Mouse (Mus musculus) intestine, postnatal 0 days (tissue): ENCODE results near the gene Plxna2. TPM values are rescaled to one million over a fixed set of nuclear protein-coding genes. Genes with fewer than 3 reads are reported as not detected.

Experiments
- ATAC-seq: fragments of 200-750 bp; cut with Nextera tagmentation; 2 replicates; pipeline ENCODE4 v1.8.0; 2017; ENCODE audit warnings: mild to moderate bottlenecking, moderate TSS enrichment, moderate library complexity
- H3K27ac ChIP-seq: fragments of 300-500 bp; sonication (generic); 2 replicates; pipeline ENCODE4 v1.5.1; 2014; ENCODE audit warnings: mild to moderate bottlenecking, low read depth, low read length, moderate library complexity
- H3K27me3 ChIP-seq: fragments of 300-500 bp; sonication (generic); replicated peaks from 2 replicates; pipeline ENCODE4 v1.6.1; 2014; ENCODE audit warnings: low read length, mixed read lengths; ENCODE audit not compliant: control insufficient read depth, insufficient read depth
- H3K36me3 ChIP-seq: fragments of 300-500 bp; sonication (generic); 2 replicates; pipeline ENCODE4 v1.6.1; 2014; ENCODE audit warnings: mild to moderate bottlenecking, moderate library complexity; ENCODE audit not compliant: control insufficient read depth, insufficient read depth
- H3K4me1 ChIP-seq: fragments of 300-500 bp; sonication (generic); replicated peaks from 2 replicates; pipeline ENCODE4 v1.6.1; 2014; ENCODE audit warnings: antibody characterized with exemption, low read length, mixed read lengths; ENCODE audit not compliant: control insufficient read depth, insufficient read depth
- H3K4me2 ChIP-seq: fragments of 300-500 bp; sonication (generic); replicated peaks from 2 replicates; pipeline ENCODE4 v1.6.1; 2014; ENCODE audit warnings: low read depth, mild to moderate bottlenecking, moderate library complexity
- H3K4me3 ChIP-seq: fragments of 300-500 bp; sonication (generic); 2 replicates; pipeline ENCODE4 v1.5.1; 2014; ENCODE audit warnings: low read depth, low read length
- H3K9ac ChIP-seq: fragments of 300-500 bp; sonication (generic); 2 replicates; pipeline ENCODE4 v1.6.1; 2014; ENCODE audit warnings: mild to moderate bottlenecking, low read depth, low read length
- H3K9me3 ChIP-seq: fragments of 300-500 bp; sonication (generic); 2 replicates; pipeline ENCODE4 v1.6.1; 2016; ENCODE audit warnings: mixed run types; ENCODE audit not compliant: control insufficient read depth
- CTCF ChIP-seq: sonication (generic); IDR thresholded peaks from 2 replicates; pipeline ENCODE4 v1.5.1; 2016; ENCODE audit warnings: low read depth, mild to moderate bottlenecking, control low read depth, antibody characterized with exemption, moderate library complexity
- WGBS: fragments of 180-500 bp; shearing (Covaris S2); extraction: QIAGEN DNeasy Blood & Tissue Kit; methylation state at CpG from one replicate; pipeline ENCODE4 v1.1.7; 2014; 5-methylcytosine and 5-hydroxymethylcytosine counted together
- polyA plus RNA-seq: library from polyadenylated mRNA; unstranded; fragments of >200 nt; fragmentation: Nextera tagmentation; extraction: Ambion mirVana; gene quantifications from 2 replicates; pipeline ENCODE4 v1.2.1, GENCODE M21; 2015

Plxna2 gene
- polyA plus RNA-seq, 1 experiment from 2014 or later, result 4.1 TPM

GRCm38 (mm10) chr1:194745177-194745934, 127.3 kb downstream of the Plxna2 start:
- H3K9ac ChIP-seq, result no peak overlapping the region
- no peak overlapping the region for H3K27ac ChIP-seq
- TF ChIP-seq CTCF, result no peak
- no peaks in the 10 kb centered on the region for H3K27me3 ChIP-seq
- peaks cover 4% of the 10 kb centered on the region; the same call in 1 of the 2 replicates for H3K36me3 ChIP-seq
- no peak overlapping the region for H3K4me3 ChIP-seq
- no peaks in the 10 kb centered on the region; the same call in 1 of the 2 replicates for H3K4me1 ChIP-seq
- H3K9me3 ChIP-seq, result no peaks in the 10 kb centered on the region
- 77% methylated on average over 2 of the region's 2 CpGs for WGBS
- no peak overlapping the region for H3K4me2 ChIP-seq
- ATAC-seq, result no peak

GRCm38 (mm10) chr1:194746332-194747249, 128.6 kb downstream of the Plxna2 start:
- no peak overlapping the region for H3K4me3 ChIP-seq
- peak; percentile 68 for ATAC-seq
- WGBS, result 29% methylated on average over 6 of the region's 6 CpGs
- no peak overlapping the region for H3K27ac ChIP-seq
- no peaks in the 10 kb centered on the region for H3K27me3 ChIP-seq
- H3K9ac ChIP-seq, result no peak overlapping the region
- H3K4me2 ChIP-seq, result no peak overlapping the region
- H3K4me1 ChIP-seq, result no peaks in the 10 kb centered on the region; the same call in 1 of the 2 replicates
- no peaks in the 10 kb centered on the region for H3K9me3 ChIP-seq
- H3K36me3 ChIP-seq, result peaks cover 4% of the 10 kb centered on the region; the same call in 1 of the 2 replicates
- no peak for TF ChIP-seq CTCF

- Histone ChIP-seq H3K9ac (no peak overlapping the region), H3K4me3 (no peak overlapping the region), H3K4me2 (no peak overlapping the region), H3K27me3 (no peaks in the 10 kb centered on the region), H3K4me1 (no peaks in the 10 kb centered on the region; the same call in 1 of the 2 replicates), H3K27ac (no peak overlapping the region), H3K36me3 (peaks cover 8% of the 10 kb centered on the region), H3K9me3 (no peaks in the 10 kb centered on the region)
- no peak for TF ChIP-seq CTCF
- ATAC-seq, result no peak
Measured at GRCm38 (mm10) chr1:194747258-194747657, 129.2 kb downstream of the Plxna2 start.

- H3K27me3 ChIP-seq, result no peaks in the 10 kb centered on the region
- no peak overlapping the region for H3K27ac ChIP-seq
- peaks cover 14% of the 10 kb centered on the region; the same call in 1 of the 2 replicates for H3K36me3 ChIP-seq
- no peak overlapping the region for H3K4me2 ChIP-seq
- no peaks in the 10 kb centered on the region for H3K9me3 ChIP-seq
- no peaks in the 10 kb centered on the region for H3K4me1 ChIP-seq
- no peak for ATAC-seq
- TF ChIP-seq CTCF, result peak; percentile 71
- H3K4me3 ChIP-seq, result no peak overlapping the region
- WGBS, result 53% methylated on average over 2 of the region's 2 CpGs
- H3K9ac ChIP-seq, result no peak overlapping the region
Measured at GRCm38 (mm10) chr1:194753168-194753567, 135.2 kb downstream of the Plxna2 start.

GRCm38 (mm10) chr1:194756001-194756400, 138.0 kb downstream of the Plxna2 start:
- Histone ChIP-seq H3K27ac (no peak overlapping the region), H3K4me1 (no peaks in the 10 kb centered on the region), H3K36me3 (peaks cover 14% of the 10 kb centered on the region; the same call in 1 of the 2 replicates), H3K4me3 (no peak overlapping the region), H3K4me2 (no peak overlapping the region), H3K9me3 (no peaks in the 10 kb centered on the region), H3K9ac (no peak overlapping the region), H3K27me3 (no peaks in the 10 kb centered on the region)
- no peak for TF ChIP-seq CTCF
- no peak for ATAC-seq

GRCm38 (mm10) chr1:194756409-194756808, 138.4 kb downstream of the Plxna2 start:
- no peak overlapping the region for H3K9ac ChIP-seq
- H3K9me3 ChIP-seq, result no peaks in the 10 kb centered on the region
- H3K4me3 ChIP-seq, result no peak overlapping the region
- TF ChIP-seq CTCF, result no peak
- no peak overlapping the region for H3K27ac ChIP-seq
- ATAC-seq, result no peak
- H3K4me1 ChIP-seq, result no peaks in the 10 kb centered on the region
- 83% methylated on average over 2 of the region's 2 CpGs for WGBS
- H3K4me2 ChIP-seq, result no peak overlapping the region
- no peaks in the 10 kb centered on the region for H3K27me3 ChIP-seq
- H3K36me3 ChIP-seq, result peaks cover 14% of the 10 kb centered on the region; the same call in 1 of the 2 replicates
